Mouse (Mus musculus) embryonic fibroblast, embryonic 13.5 days (primary cell): ENCODE measurements around the gene Sap30bp.

Experiments
- CTCF ChIP-seq: IDR thresholded peaks from 2 replicates; pipeline ENCODE4 v1.5.1; 2011; ENCODE audit warnings: mild to moderate bottlenecking, control low read depth, low read length, moderate library complexity, borderline replicate concordance; ENCODE audit not compliant: insufficient read depth
- POLR2A ChIP-seq: IDR thresholded peaks from 2 replicates; pipeline ENCODE4 v1.6.1; 2011; ENCODE audit warnings: low read depth, mild to moderate bottlenecking, control low read depth, low read length, moderate library complexity

DNA sequence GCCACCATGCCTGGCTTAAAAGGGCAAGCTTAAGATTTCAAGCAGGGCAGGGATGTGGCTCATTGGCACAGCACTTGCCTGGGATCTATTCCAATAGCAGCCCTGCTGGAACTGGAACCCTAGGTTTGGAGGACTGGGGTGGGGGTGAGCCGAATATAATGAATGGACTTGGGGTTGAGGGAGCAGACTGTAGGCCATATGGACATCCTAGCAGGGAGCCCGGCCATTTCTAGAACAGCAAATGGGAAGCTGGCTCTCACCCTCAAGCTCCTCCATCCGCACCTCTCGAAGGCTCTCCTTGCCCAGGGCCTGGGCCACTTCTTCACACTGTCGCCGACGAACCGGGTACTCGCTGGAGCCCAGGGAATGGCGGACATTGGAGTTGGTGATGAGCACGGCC, 76.6 kb downstream of the Sap30bp start:
- TF ChIP-seq CTCF (no peak), POLR2A (no peak)
